Comparison of ENCODE assay signal across 9 mouse cellular contexts in genomic region chr13:104227478-104227877, GRCm38 (mm10). TPM values are rescaled to one million over a fixed set of nuclear protein-coding genes. Genes with fewer than 3 reads are reported as not detected.
DNase-seq lines count a peak whose midpoint lies in the region; ATAC-seq and TF ChIP-seq lines count a peak whose summit lies in the region.
"Had no signal": no experiment of that assay in that cellular context is flagged by ENCODE, and none has a peak within 500 bp of the region (broad histone marks: within the 10 kb centered on the region; RNA-seq: fewer than 3 reads in every experiment).

No protein-coding gene starts in this region.

- WGBS in heart, embryonic 13.5 days, result 45% methylated on average over 3 of the region's 3 CpGs
- 76% methylated on average over 3 of the region's 3 CpGs for WGBS in hindbrain, embryonic 12.5 days
- 75% methylated on average over 3 of the region's 3 CpGs for WGBS in midbrain, embryonic 12.5 days

- H3K9ac ChIP-seq in heart, embryonic 13.5 days, result peak overlapping the region; percentile 92
- H3K9ac ChIP-seq in hindbrain, embryonic 12.5 days, result no peak overlapping the region
- peak overlapping the region; percentile 84 for H3K9ac ChIP-seq in midbrain, embryonic 12.5 days (replicated peaks)

- peak overlapping the region; percentile 75 for H3K4me2 ChIP-seq in heart, embryonic 13.5 days
- H3K4me2 ChIP-seq in hindbrain, embryonic 12.5 days (replicated peaks), result peak overlapping the region; percentile 64
- H3K4me2 ChIP-seq in midbrain, embryonic 12.5 days (replicated peaks), result peak overlapping the region; percentile 79

- no peaks in the 10 kb centered on the region for H3K9me3 ChIP-seq in heart, embryonic 13.5 days
- H3K9me3 ChIP-seq in G1E (replicated peaks), result no peaks in the 10 kb centered on the region
- H3K9me3 ChIP-seq in hindbrain, embryonic 12.5 days (replicated peaks), result no peaks in the 10 kb centered on the region
- H3K9me3 ChIP-seq in midbrain, embryonic 12.5 days, result no peaks in the 10 kb centered on the region

- H3K4me3 ChIP-seq in heart, embryonic 13.5 days, result peak overlapping the region; percentile 87
- H3K4me3 ChIP-seq in G1E (ENCODE audit: low read depth, low read length), result peak overlapping the region; percentile 83
- H3K4me3 ChIP-seq in hindbrain, embryonic 12.5 days, result peak overlapping the region; percentile 71
- H3K4me3 ChIP-seq in midbrain, embryonic 12.5 days, result peak overlapping the region; percentile 81

- H3K27me3 ChIP-seq in heart, embryonic 13.5 days (replicated peaks), result no peaks in the 10 kb centered on the region
- H3K27me3 ChIP-seq in G1E (ENCODE audit: insufficient read depth, low read length), result no peaks in the 10 kb centered on the region
- no peaks in the 10 kb centered on the region for H3K27me3 ChIP-seq in hindbrain, embryonic 12.5 days
- no peaks in the 10 kb centered on the region for H3K27me3 ChIP-seq in midbrain, embryonic 12.5 days
- H3K27me3 ChIP-seq: Patski had no signal

- TF ChIP-seq CTCF in G1E (IDR thresholded peaks at IDR 0.05; ENCODE audit: low read depth, low read length), result no peak

- H3K36me3 ChIP-seq in heart, embryonic 13.5 days, result peaks cover 11% of the 10 kb centered on the region
- H3K36me3 ChIP-seq in G1E (replicated peaks), result peaks cover 17% of the 10 kb centered on the region
- no peaks in the 10 kb centered on the region for H3K36me3 ChIP-seq in hindbrain, embryonic 12.5 days
- peaks cover 4% of the 10 kb centered on the region for H3K36me3 ChIP-seq in midbrain, embryonic 12.5 days

- no peak for DNase-seq in heart, adult 8-10 months (ENCODE audit: low spot score)
- DNase-seq in G1E (ENCODE audit: low spot score), result no peak
- no peak for DNase-seq in gastrocnemius, postnatal 4 days (ENCODE audit: low spot score in 2 of 2)
- no peak for DNase-seq in gastrocnemius, postnatal 25 days
- no peak for DNase-seq in left cerebral cortex, adult 18-20 months (ENCODE audit: low spot score in 2 of 2)

- ATAC-seq in heart, embryonic 13.5 days (ENCODE audit: extremely low read depth, insufficient number of reproducible peaks, low FRiP score, low TSS enrichment), result no peak
- no peak for ATAC-seq in G1E (ENCODE audit: extremely low read depth, insufficient number of reproducible peaks, low FRiP score, poor library complexity, severe bottlenecking)
- no peak for ATAC-seq in hindbrain, embryonic 12.5 days (ENCODE audit: low FRiP score)
- ATAC-seq in midbrain, embryonic 12.5 days (ENCODE audit: low FRiP score, low read depth), result no peak

- H3K27ac ChIP-seq in heart, embryonic 13.5 days (replicated peaks), result 0 out of 2 replicates have a peak overlapping the region, but pooled peaks have one; percentile 12
- no peak overlapping the region for H3K27ac ChIP-seq in hindbrain, embryonic 12.5 days
- no peak overlapping the region for H3K27ac ChIP-seq in midbrain, embryonic 12.5 days (replicated peaks)

- peaks cover 25% of the 10 kb centered on the region for H3K4me1 ChIP-seq in heart, embryonic 13.5 days
- H3K4me1 ChIP-seq in G1E (ENCODE audit: insufficient read depth, low read depth, low read length), result peaks cover 9% of the 10 kb centered on the region
- H3K4me1 ChIP-seq in hindbrain, embryonic 12.5 days, result peaks cover 14% of the 10 kb centered on the region
- H3K4me1 ChIP-seq in midbrain, embryonic 12.5 days, result peaks cover 12% of the 10 kb centered on the region

RNA-seq across cellular contexts. Expression of gene Cenpk, which starts 0.9 kb away (rescaled TPM):
- polyA plus RNA-seq in heart, embryonic 13.5 days (2015; fragmentation: Nextera tagmentation; extraction: Ambion mirVana), result 49.5 and 53.6 TPM in 2 replicates
- under 1 TPM in 1 of 4 experiments, not detected in 3; 0.35 TPM for total RNA-seq in heart, adult 8-10 months (2022)
- 83.0 and 138 TPM in 2 replicates for total RNA-seq in G1E (2014; fragmentation: Nextera tagmentation)
- 85.5 and 119 TPM in 2 replicates for total RNA-seq in G1E (2017)
- polyA plus RNA-seq in G1E (2012), result 1.8 and 6.2 TPM in 2 replicates
- polyA plus RNA-seq in hindbrain, embryonic 12.5 days (2016; fragmentation: Nextera tagmentation; extraction: Ambion mirVana), result 43.1 and 46.2 TPM in 2 replicates
- 64.0 and 68.2 TPM in 2 replicates for polyA plus RNA-seq in midbrain, embryonic 12.5 days (2016; fragmentation: Nextera tagmentation; extraction: Ambion mirVana)
- total RNA-seq in gastrocnemius, postnatal 4 days (2021), result 10 to 100 TPM in 1 of 2 experiments, 1 to 10 TPM in 1; 6.5 to 10.2 TPM
- total RNA-seq in gastrocnemius, postnatal 25 days (2021), result 1 to 10 TPM in 1 of 2 experiments, under 1 TPM in 1; 0.46 to 1.1 TPM
- 1 to 10 TPM; 1.1 to 1.3 TPM for total RNA-seq in left cerebral cortex, adult 18-20 months (2021)

RNA-seq across cellular contexts. Expression of gene Ppwd1, which starts 1.2 kb away (rescaled TPM):
- 8.1 TPM in 2 replicates for polyA plus RNA-seq in heart, embryonic 13.5 days (2015; fragmentation: Nextera tagmentation; extraction: Ambion mirVana)
- total RNA-seq in heart, adult 8-10 months (2022), result 1 to 10 TPM; 5.8 to 6.3 (median 6.1) TPM
- total RNA-seq in G1E (2014; fragmentation: Nextera tagmentation), result 120 and 130 TPM in 2 replicates
- 47.8 and 60.8 TPM in 2 replicates for total RNA-seq in G1E (2017)
- polyA plus RNA-seq in G1E (2012), result 5.9 and 7.8 TPM in 2 replicates
- polyA plus RNA-seq in hindbrain, embryonic 12.5 days (2016; fragmentation: Nextera tagmentation; extraction: Ambion mirVana), result 13.1 and 13.6 TPM in 2 replicates
- 13.2 and 13.6 TPM in 2 replicates for polyA plus RNA-seq in midbrain, embryonic 12.5 days (2016; fragmentation: Nextera tagmentation; extraction: Ambion mirVana)
- total RNA-seq in gastrocnemius, postnatal 4 days (2021), result 10 to 100 TPM; 11.5 to 13.8 TPM
- total RNA-seq in gastrocnemius, postnatal 25 days (2021), result 1 to 10 TPM; 6.2 to 6.9 TPM
- 10 to 100 TPM; 11.0 to 13.2 TPM for total RNA-seq in left cerebral cortex, adult 18-20 months (2021)

RNA-seq across cellular contexts. Expression of gene Trim23, which starts 48.9 kb away (rescaled TPM):
- 13.6 and 14.5 TPM in 2 replicates for polyA plus RNA-seq in heart, embryonic 13.5 days (2015; fragmentation: Nextera tagmentation; extraction: Ambion mirVana)
- 10 to 100 TPM; 20.9 to 23.7 (median 22.7) TPM for total RNA-seq in heart, adult 8-10 months (2022)
- total RNA-seq in G1E (2014; fragmentation: Nextera tagmentation), result 19.4 and 19.6 TPM in 2 replicates
- 28.3 and 29.6 TPM in 2 replicates for total RNA-seq in G1E (2017)
- 0.87 and 1.3 TPM in 2 replicates for polyA plus RNA-seq in G1E (2012)
- polyA plus RNA-seq in hindbrain, embryonic 12.5 days (2016; fragmentation: Nextera tagmentation; extraction: Ambion mirVana), result 28.1 and 31.4 TPM in 2 replicates
- polyA plus RNA-seq in midbrain, embryonic 12.5 days (2016; fragmentation: Nextera tagmentation; extraction: Ambion mirVana), result 28.6 and 30.9 TPM in 2 replicates
- total RNA-seq in gastrocnemius, postnatal 4 days (2021), result 10 to 100 TPM; 19.7 to 23.0 TPM
- total RNA-seq in gastrocnemius, postnatal 25 days (2021), result 10 to 100 TPM; 18.9 to 19.8 TPM
- 10 to 100 TPM; 59.1 to 61.1 TPM for total RNA-seq in left cerebral cortex, adult 18-20 months (2021)

RNA-seq across cellular contexts. Expression of gene Trappc13, which starts 49.2 kb away (rescaled TPM):
- 41.9 and 45.7 TPM in 2 replicates for polyA plus RNA-seq in heart, embryonic 13.5 days (2015; fragmentation: Nextera tagmentation; extraction: Ambion mirVana)
- 10 to 100 TPM; 31.9 to 35.7 (median 33.3) TPM for total RNA-seq in heart, adult 8-10 months (2022)
- total RNA-seq in G1E (2014; fragmentation: Nextera tagmentation) (64.5 and 66.2 TPM in 2 replicates), G1E (2017) (71.1 and 73.6 TPM in 2 replicates)
- 0.99 and 3.0 TPM in 2 replicates for polyA plus RNA-seq in G1E (2012)
- polyA plus RNA-seq in hindbrain, embryonic 12.5 days (2016; fragmentation: Nextera tagmentation; extraction: Ambion mirVana), result 73.4 and 77.6 TPM in 2 replicates
- polyA plus RNA-seq in midbrain, embryonic 12.5 days (2016; fragmentation: Nextera tagmentation; extraction: Ambion mirVana), result 78.4 and 84.9 TPM in 2 replicates
- 10 to 100 TPM; 35.1 to 39.7 TPM for total RNA-seq in gastrocnemius, postnatal 4 days (2021)
- 10 to 100 TPM; 29.2 TPM for total RNA-seq in gastrocnemius, postnatal 25 days (2021)
- total RNA-seq in left cerebral cortex, adult 18-20 months (2021), result 10 to 100 TPM; 53.5 to 56.0 TPM

Comparison
In these comparisons a context has a peak if more than half of its experiments do, and no peak if none do; other contexts are left out.
1. RNA of gene Cenpk, which starts 0.9 kb away (total RNA-seq): 83.0 to 138 TPM in G1E; 6.5 to 10.2 TPM in gastrocnemius, postnatal 4 days, 1.1 to 1.3 TPM in left cerebral cortex, adult 18-20 months, 0.46 to 1.1 TPM in gastrocnemius, postnatal 25 days and 0.35 TPM in heart, adult 8-10 months; every median in the first group is over 4 times any median in the second.
2. Peak in every context shown above with its lines, with median percentiles within 50 percentile points of each other: H3K4me2 ChIP-seq and H3K4me3 ChIP-seq.